Mouse (Mus musculus): Measurements from ENCODE around the gene Zfp653. TPM values are rescaled to one million over a fixed set of nuclear protein-coding genes. Genes with fewer than 3 reads are reported as not detected.
A peak's percentile ranks its signal among the peaks of the same experiment; 100 is the strongest.

Gene Zfp653
- total and polyA plus RNA-seq, 2 experiments: 2.9 to 13.0 TPM

GRCm38 (mm10) chr9:22115635-22116034 is 44.5 kb upstream of the Zfp653 start:
- no peaks in the 10 kb centered on the region for H3K27me3 ChIP-seq (ENCODE audit: control insufficient read depth, insufficient read depth, low read length)
- 91% methylated on average over 4 of the region's 4 CpGs for WGBS
- TF ChIP-seq CTCF (IDR thresholded peaks at IDR 0.05; ENCODE audit: low read depth, low read length) (no peak), POLR2A (IDR thresholded peaks at IDR 0.05; ENCODE audit: extremely low read depth, insufficient read depth, low read length) (no peak)
- H3K4me1 ChIP-seq (ENCODE audit: control insufficient read depth, insufficient read depth, low read length): peaks cover 7% of the 10 kb centered on the region; the same call in 1 of the 2 replicates
- no peak overlapping the region for H3K9ac ChIP-seq (ENCODE audit: low read depth, low read length)
- DNase-seq (ENCODE audit: extremely low read depth, low read depth, low spot score): no peak
- no peak overlapping the region for H3K27ac ChIP-seq (replicated peaks; ENCODE audit: insufficient read depth, low read depth, low read length)
- no peak overlapping the region for H3K4me3 ChIP-seq (ENCODE audit: insufficient read depth, low read depth, low read length)
- H3K79me2 ChIP-seq (ENCODE audit: control insufficient read depth, insufficient read depth, low read length): peaks cover 3% of the 10 kb centered on the region; the same call in 1 of the 2 replicates
- H3K36me3 ChIP-seq (ENCODE audit: control insufficient read depth, insufficient read depth, low read length): peaks cover 14% of the 10 kb centered on the region

GRCm38 (mm10) chr9:22108194-22108593 is 37.0 kb upstream of the Zfp653 start:
- no peaks in the 10 kb centered on the region for H3K79me2 ChIP-seq (ENCODE audit: control insufficient read depth, insufficient read depth, low read length)
- WGBS: 89% methylated on average over 9 of the region's 9 CpGs
- peaks cover 11% of the 10 kb centered on the region for H3K36me3 ChIP-seq (ENCODE audit: control insufficient read depth, insufficient read depth, low read length)
- H3K27me3 ChIP-seq (ENCODE audit: control insufficient read depth, insufficient read depth, low read length): no peaks in the 10 kb centered on the region
- H3K27ac ChIP-seq (replicated peaks; ENCODE audit: insufficient read depth, low read depth, low read length): no peak overlapping the region
- TF ChIP-seq CTCF (IDR thresholded peaks at IDR 0.05; ENCODE audit: low read depth, low read length): no peak
- no peak for TF ChIP-seq POLR2A (IDR thresholded peaks at IDR 0.05; ENCODE audit: extremely low read depth, insufficient read depth, low read length)
- H3K4me3 ChIP-seq (ENCODE audit: insufficient read depth, low read depth, low read length): no peak overlapping the region
- no peak for DNase-seq (ENCODE audit: extremely low read depth, low read depth, low spot score)
- H3K4me1 ChIP-seq (ENCODE audit: control insufficient read depth, insufficient read depth, low read length): no peaks in the 10 kb centered on the region
- H3K9ac ChIP-seq (ENCODE audit: low read depth, low read length): no peak overlapping the region

- Histone ChIP-seq H3K36me3 (ENCODE audit: control insufficient read depth, insufficient read depth, low read length) (no peaks in the 10 kb centered on the region), H3K9ac (ENCODE audit: low read depth, low read length) (no peak overlapping the region), H3K4me3 (ENCODE audit: insufficient read depth, low read depth, low read length) (no peak overlapping the region), H3K4me1 (ENCODE audit: control insufficient read depth, insufficient read depth, low read length) (no peaks in the 10 kb centered on the region), H3K27me3 (ENCODE audit: control insufficient read depth, insufficient read depth, low read length) (peaks cover 5% of the 10 kb centered on the region; the same call in 1 of the 2 replicates), H3K79me2 (ENCODE audit: control insufficient read depth, insufficient read depth, low read length) (no peaks in the 10 kb centered on the region), H3K27ac (replicated peaks; ENCODE audit: insufficient read depth, low read depth, low read length) (no peak overlapping the region)
- DNase-seq (ENCODE audit: extremely low read depth, low read depth, low spot score): no peak
- 14% methylated on average over 18 of the region's 18 CpGs for WGBS
- TF ChIP-seq POLR2A (IDR thresholded peaks at IDR 0.05; ENCODE audit: extremely low read depth, insufficient read depth, low read length) (no peak), CTCF (IDR thresholded peaks at IDR 0.05; ENCODE audit: low read depth, low read length) (no peak)
Observed at GRCm38 (mm10) chr9:22099922-22100321, 28.7 kb upstream of the Zfp653 start.

GRCm38 (mm10) chr9:22098993-22099696 is 28.0 kb upstream of the Zfp653 start, which contains the start of gene Cnn1:
TSS of gene Cnn1 (plus strand) at chr9:22099216.
- peaks cover 5% of the 10 kb centered on the region; the same call in 1 of the 2 replicates for H3K27me3 ChIP-seq (ENCODE audit: control insufficient read depth, insufficient read depth, low read length)
- H3K9ac ChIP-seq (ENCODE audit: low read depth, low read length): no peak within 1 kb of the TSS
- no peak within 1 kb of the TSS for H3K4me3 ChIP-seq (ENCODE audit: insufficient read depth, low read depth, low read length)
- TF ChIP-seq POLR2A (IDR thresholded peaks at IDR 0.05; ENCODE audit: extremely low read depth, insufficient read depth, low read length) (no peak), CTCF (IDR thresholded peaks at IDR 0.05; ENCODE audit: low read depth, low read length) (no peak)
- no peak within 1 kb of the TSS for H3K27ac ChIP-seq (replicated peaks; ENCODE audit: insufficient read depth, low read depth, low read length)
- H3K4me1 ChIP-seq (ENCODE audit: control insufficient read depth, insufficient read depth, low read length): no peaks in the 10 kb centered on the region
- no peaks in the 10 kb centered on the region for H3K36me3 ChIP-seq (ENCODE audit: control insufficient read depth, insufficient read depth, low read length)
- no peaks in the 10 kb centered on the region for H3K79me2 ChIP-seq (ENCODE audit: control insufficient read depth, insufficient read depth, low read length)
- WGBS: 12% methylated on average over 14 of the region's 14 CpGs
- DNase-seq (ENCODE audit: extremely low read depth, low read depth, low spot score): no peak

GRCm38 (mm10) chr9:22095854-22096307 is 24.7 kb upstream of the Zfp653 start:
- DNase-seq (ENCODE audit: extremely low read depth, low read depth, low spot score): peak; percentile 31
- Histone ChIP-seq H3K4me3 (ENCODE audit: insufficient read depth, low read depth, low read length) (peak overlapping the region; percentile 32; the same call in 1 of the 2 replicates), H3K27me3 (ENCODE audit: control insufficient read depth, insufficient read depth, low read length) (peaks cover 5% of the 10 kb centered on the region; the same call in 1 of the 2 replicates), H3K27ac (replicated peaks; ENCODE audit: insufficient read depth, low read depth, low read length) (no peak overlapping the region), H3K4me1 (ENCODE audit: control insufficient read depth, insufficient read depth, low read length) (no peaks in the 10 kb centered on the region), H3K9ac (ENCODE audit: low read depth, low read length) (peak overlapping the region; percentile 30; the same call in 1 of the 2 replicates), H3K79me2 (ENCODE audit: control insufficient read depth, insufficient read depth, low read length) (no peaks in the 10 kb centered on the region), H3K36me3 (ENCODE audit: control insufficient read depth, insufficient read depth, low read length) (no peaks in the 10 kb centered on the region)
- TF ChIP-seq POLR2A (IDR thresholded peaks at IDR 0.05; ENCODE audit: extremely low read depth, insufficient read depth, low read length): no peak
- TF ChIP-seq CTCF (IDR thresholded peaks at IDR 0.05; ENCODE audit: low read depth, low read length): peak; percentile 81
- WGBS: 2% methylated on average over 24 of the region's 24 CpGs

- Histone ChIP-seq H3K4me3 (ENCODE audit: insufficient read depth, low read depth, low read length) (no peak overlapping the region), H3K79me2 (ENCODE audit: control insufficient read depth, insufficient read depth, low read length) (no peaks in the 10 kb centered on the region), H3K36me3 (ENCODE audit: control insufficient read depth, insufficient read depth, low read length) (no peaks in the 10 kb centered on the region), H3K9ac (ENCODE audit: low read depth, low read length) (no peak overlapping the region), H3K27me3 (ENCODE audit: control insufficient read depth, insufficient read depth, low read length) (no peaks in the 10 kb centered on the region), H3K27ac (replicated peaks; ENCODE audit: insufficient read depth, low read depth, low read length) (no peak overlapping the region), H3K4me1 (ENCODE audit: control insufficient read depth, insufficient read depth, low read length) (no peaks in the 10 kb centered on the region)
- TF ChIP-seq POLR2A (IDR thresholded peaks at IDR 0.05; ENCODE audit: extremely low read depth, insufficient read depth, low read length) (no peak), CTCF (IDR thresholded peaks at IDR 0.05; ENCODE audit: low read depth, low read length) (no peak)
- no peak for DNase-seq (ENCODE audit: extremely low read depth, low read depth, low spot score)
- WGBS: 86% methylated on average over 6 of the region's 6 CpGs
Observed at GRCm38 (mm10) chr9:22092746-22093145, 21.6 kb upstream of the Zfp653 start.
